Mouse (Mus musculus): ENCODE measurements at regions not wholly inside any gene's neighbourhood (a gene's known extent, or its start where the extent isn't known, plus 50 kb on each side); places are given as distances from the start of the nearest gene placed in this dataset.

GRCm38 (mm10) chr6:147832521-147832920 lies 214.5 kb upstream of the Far2 start:
- no peak for DNase-seq (ENCODE audit: low spot score)

- DNase-seq (ENCODE audit: low spot score): no peak
These were observed 213.6 kb upstream of the Far2 start for GRCm38 (mm10) chr6:147833501-147833900.

DNA sequence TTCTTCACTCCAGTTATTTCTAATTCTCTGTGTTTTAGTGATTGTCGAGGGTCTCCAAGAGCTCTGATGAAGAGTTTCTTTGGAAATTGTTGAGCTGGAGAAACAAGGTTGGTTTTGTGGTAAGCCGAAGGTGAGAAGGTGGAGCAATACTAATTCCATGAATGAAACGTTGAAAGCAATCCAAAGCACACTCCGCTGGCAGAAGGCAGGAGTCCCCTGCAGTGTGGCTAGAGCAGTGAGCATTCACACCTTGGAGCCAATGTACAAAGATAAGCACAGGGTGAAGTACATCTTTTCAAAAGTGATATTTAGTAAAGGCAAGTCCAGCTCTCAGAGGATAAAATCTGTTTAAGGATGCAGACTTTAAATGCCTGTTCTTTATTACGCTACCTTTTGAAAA lies 208.2 kb upstream of the Far2 start:
- DNase-seq (ENCODE audit: low spot score): no peak

DNA sequence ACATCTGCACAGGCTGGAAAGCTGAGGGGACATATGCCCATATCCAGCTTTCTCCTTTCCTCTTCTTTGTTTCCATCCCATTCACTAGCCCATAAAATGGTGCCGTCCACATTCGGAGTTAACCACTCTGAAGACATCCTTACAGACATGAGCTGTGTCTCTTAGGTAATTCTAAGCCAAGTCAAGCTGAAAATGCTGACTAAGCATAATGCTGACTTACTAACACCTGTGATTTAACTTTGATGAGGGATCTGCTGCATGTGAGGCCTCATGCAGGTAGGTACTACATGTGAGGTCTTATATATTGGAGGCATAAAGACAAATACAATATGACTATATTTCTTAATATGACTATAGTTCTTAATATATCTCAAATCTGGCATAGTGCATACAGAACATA lies 197.1 kb upstream of the Far2 start:
- DNase-seq (ENCODE audit: low spot score): no peak

GRCm38 (mm10) chr6:147861116-147861515 lies 185.9 kb upstream of the Far2 start:
- no peak for DNase-seq (ENCODE audit: low spot score)

GRCm38 (mm10) chr6:147871033-147871432 lies 176.0 kb upstream of the Far2 start:
- no peak for DNase-seq (ENCODE audit: low spot score)

- no peak for DNase-seq (ENCODE audit: low spot score)
These were observed 173.9 kb upstream of the Far2 start for GRCm38 (mm10) chr6:147873173-147873572.

DNA sequence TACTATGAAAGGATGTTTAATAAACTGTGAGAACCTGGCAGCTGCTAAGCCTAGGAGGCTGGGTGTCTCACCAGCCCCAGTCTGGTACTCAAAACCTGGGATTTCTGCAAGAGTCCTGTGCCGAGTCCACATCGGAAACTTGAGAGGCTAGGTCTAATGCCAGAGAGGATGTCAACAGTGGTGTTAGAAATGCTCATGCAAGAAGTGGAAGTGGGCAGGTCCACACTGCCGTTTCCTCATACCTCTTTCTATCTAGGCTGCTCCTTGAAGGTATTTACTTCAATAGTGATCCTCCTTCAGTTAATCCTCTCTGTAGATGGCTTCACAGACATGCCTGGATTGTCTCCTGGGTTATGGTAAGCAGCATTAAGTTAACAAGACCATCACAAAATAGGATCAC lies 168.6 kb upstream of the Far2 start:
- DNase-seq (ENCODE audit: low spot score): no peak

DNA sequence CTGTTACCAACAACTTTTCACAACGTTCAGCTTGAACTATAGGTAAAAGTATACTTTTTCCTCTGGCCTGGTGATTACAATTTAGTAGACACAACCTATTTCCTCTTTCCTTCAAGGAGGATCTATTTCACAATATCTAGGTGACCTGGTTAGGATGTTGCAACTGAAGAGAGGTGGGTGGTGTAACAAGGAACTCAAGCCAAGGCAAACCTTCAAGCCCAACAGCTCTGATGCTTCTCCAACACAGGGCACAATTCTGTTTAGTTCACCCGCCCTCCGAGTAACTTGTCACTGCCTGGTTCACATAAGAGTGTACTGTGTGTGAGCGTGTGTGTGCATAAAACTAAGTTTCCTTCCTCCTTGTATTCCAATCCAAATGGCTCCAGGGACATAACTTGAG lies 161.2 kb upstream of the Far2 start:
- DNase-seq (ENCODE audit: low spot score): no peak

- DNase-seq (ENCODE audit: low spot score): no peak
These were observed 127.4 kb upstream of the Far2 start for GRCm38 (mm10) chr6:147919697-147920096.

- no peak for DNase-seq (ENCODE audit: low spot score)
These were observed 126.0 kb upstream of the Far2 start for GRCm38 (mm10) chr6:147921091-147921490.

GRCm38 (mm10) chr6:147922506-147922905 lies 124.6 kb upstream of the Far2 start:
- DNase-seq (ENCODE audit: low spot score): no peak

DNA sequence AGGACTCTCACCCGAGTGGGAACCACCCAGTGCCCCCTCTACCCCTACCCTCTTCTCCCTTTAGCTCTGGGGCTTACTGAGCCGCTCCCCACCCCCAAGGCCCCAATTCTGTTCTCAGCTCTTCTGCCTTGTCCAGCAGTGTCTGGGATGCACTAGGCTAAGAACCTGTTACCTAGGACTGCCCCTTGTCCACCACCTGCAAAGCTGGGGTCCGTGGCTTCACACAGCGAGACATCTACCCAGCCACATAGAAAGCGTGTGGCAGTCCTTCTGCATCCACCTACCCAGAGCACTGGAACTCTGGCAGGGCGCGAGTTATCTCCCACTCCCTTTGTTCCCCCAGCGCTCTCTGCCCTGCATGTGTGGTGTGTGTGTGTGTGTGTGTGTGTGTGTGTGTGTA lies 123.8 kb upstream of the Far2 start:
- DNase-seq (ENCODE audit: low spot score): no peak

- DNase-seq (ENCODE audit: low spot score): no peak
These were observed 118.1 kb upstream of the Far2 start for GRCm38 (mm10) chr6:147928951-147929350.

- DNase-seq (ENCODE audit: low spot score): no peak
These were observed 103.0 kb upstream of the Far2 start for GRCm38 (mm10) chr6:147944020-147944419.

GRCm38 (mm10) chr6:147944940-147945676 lies 102.0 kb upstream of the Far2 start:
- DNase-seq (ENCODE audit: low spot score): no peak

GRCm38 (mm10) chr6:147947997-147948396 lies 99.1 kb upstream of the Far2 start:
- DNase-seq (ENCODE audit: low spot score): no peak

DNA sequence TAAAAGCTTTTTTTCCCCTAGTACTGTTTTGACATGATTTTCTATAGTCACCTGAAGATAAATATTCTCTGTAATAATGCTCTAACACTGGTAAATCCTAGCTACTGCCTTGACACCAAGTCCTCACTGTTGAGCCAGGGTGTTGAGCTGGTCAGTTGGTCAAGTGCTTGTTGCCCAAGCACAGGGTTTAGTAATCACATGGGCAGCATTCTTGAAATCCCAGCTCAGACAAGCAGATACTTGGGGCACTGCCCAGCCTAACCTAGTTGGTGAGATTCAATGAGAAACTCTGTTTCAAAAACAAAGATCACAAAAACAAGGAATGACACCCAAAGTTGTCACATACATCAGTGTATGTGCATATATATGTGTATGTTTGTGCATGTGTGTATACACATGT lies 95.4 kb upstream of the Far2 start:
- DNase-seq (ENCODE audit: low spot score): no peak

DNA sequence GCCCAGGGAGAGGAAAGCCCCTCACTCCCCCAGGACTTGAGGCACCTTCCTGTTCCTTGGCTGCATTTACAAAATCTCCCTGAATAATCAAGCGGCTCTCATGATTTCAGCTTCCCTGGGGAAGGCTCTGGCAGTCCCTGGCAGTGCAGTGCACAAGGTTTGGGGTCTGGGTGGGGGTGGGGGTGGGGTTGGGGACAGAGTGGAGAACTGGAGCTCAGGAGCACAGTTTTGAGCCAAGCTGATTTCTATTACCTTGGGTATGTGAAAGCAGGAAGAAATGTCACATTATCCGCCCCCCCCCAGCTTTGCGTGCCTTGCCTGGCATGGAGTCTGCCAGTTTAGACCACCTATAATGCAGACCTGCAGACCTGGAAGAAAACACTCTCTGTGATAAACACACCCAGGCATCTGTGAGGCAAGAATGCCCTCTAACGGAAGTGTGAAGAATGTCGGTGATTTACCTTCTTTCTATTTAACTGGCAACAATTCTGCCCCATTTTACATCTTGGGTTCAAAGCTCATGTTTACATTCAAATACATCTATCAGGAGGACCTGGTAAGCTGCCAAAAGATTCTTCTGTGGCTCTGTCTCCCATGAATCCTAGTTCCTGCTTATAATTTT lies 93.9 kb upstream of the Far2 start:
- no peak for DNase-seq (ENCODE audit: low spot score)

GRCm38 (mm10) chr6:147953753-147954152 lies 93.3 kb upstream of the Far2 start:
- DNase-seq (ENCODE audit: low spot score): no peak

DNA sequence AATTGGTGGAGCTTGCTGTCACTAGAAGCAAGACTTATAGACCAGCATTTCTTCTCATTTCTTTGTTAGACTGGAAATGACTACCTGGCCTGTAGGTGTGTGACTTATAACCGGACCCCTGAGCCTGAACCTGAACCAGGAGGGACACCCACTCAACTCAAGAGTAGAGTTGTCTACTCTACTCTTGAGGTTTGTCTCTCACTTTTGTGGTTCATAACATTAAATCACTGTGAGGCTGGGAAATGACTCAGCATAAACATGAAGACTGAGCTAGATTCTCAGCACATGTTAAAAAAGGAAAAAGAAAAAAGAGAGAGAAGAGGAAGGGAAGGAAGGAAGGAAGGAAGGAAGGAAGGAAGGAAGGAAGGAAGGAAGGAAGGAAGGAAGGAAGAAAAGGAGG lies 92.8 kb upstream of the Far2 start:
- DNase-seq (ENCODE audit: low spot score): no peak

GRCm38 (mm10) chr6:147954967-147955830 lies 91.9 kb upstream of the Far2 start:
- DNase-seq (ENCODE audit: low spot score): no peak

DNA sequence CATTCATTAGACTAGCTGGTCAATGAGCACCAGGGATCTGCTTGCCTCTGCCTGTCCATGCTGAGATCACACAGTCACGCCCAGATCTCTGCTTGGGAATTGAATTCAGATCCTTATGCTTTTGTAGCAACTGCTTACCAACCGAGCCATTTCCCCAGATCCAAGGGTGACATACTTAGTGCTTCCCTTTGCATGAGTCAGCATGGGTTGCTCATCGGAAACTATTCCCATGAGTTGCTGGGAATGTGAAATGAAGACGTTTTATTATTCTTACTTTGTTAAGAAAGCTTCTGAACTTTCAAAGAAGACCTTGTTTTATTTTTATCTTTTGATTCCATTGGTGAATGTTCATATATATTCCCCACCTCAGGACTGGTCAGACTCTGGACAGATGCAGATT lies 82.3 kb upstream of the Far2 start:
- no peak for DNase-seq (ENCODE audit: low spot score)
